Mouse (Mus musculus): Measurements from ENCODE around the gene Pkd1l3. TPM values are rescaled to one million over a fixed set of nuclear protein-coding genes. Genes with fewer than 3 reads are reported as not detected.

The Pkd1l3 gene
- 0.13 and 0.37 TPM in 2 replicates for polyA plus RNA-seq (2014; fragmentation: Nextera tagmentation; extraction: Ambion mirVana)

GRCm38 (mm10) chr8:109614243-109615210, at the start of gene Pkd1l3:
Pkd1l3 (plus strand) TSS chr8:109614517.
- Histone ChIP-seq H3K4me2 (ENCODE audit: low read length) (peak within 1 kb of the TSS; percentile 18; the same call in 1 of the 2 replicates), H3K27me3 (replicated peaks; ENCODE audit: control insufficient read depth, insufficient read depth, low read length) (no peaks in the 10 kb centered on the region), H3K9ac (ENCODE audit: low read length) (no peak within 1 kb of the TSS), H3K27ac (ENCODE audit: low read depth) (no peak within 1 kb of the TSS), H3K4me3 (ENCODE audit: low read depth, low read length) (no peak within 1 kb of the TSS), H3K36me3 (ENCODE audit: control insufficient read depth, insufficient read depth, low read length) (no peaks in the 10 kb centered on the region), H3K9me3 (ENCODE audit: control insufficient read depth, low read length) (no peaks in the 10 kb centered on the region), H3K4me1 (replicated peaks; ENCODE audit: control insufficient read depth, insufficient read depth, low read length) (no peaks in the 10 kb centered on the region)
- WGBS, result 62% methylated on average over 27 of the region's 27 CpGs
- ATAC-seq (replicated peaks; ENCODE audit: low FRiP score, low TSS enrichment, low read depth) (no peak), DNase-seq (ENCODE audit: low spot score) (no peak)

- ATAC-seq (replicated peaks; ENCODE audit: low FRiP score, low TSS enrichment, low read depth) (no peak), DNase-seq (ENCODE audit: low spot score) (no peak)
- Histone ChIP-seq H3K9ac (ENCODE audit: low read length) (peak overlapping the region; percentile 97), H3K27ac (ENCODE audit: low read depth) (peak overlapping the region; percentile 92), H3K4me2 (ENCODE audit: low read length) (peak overlapping the region; percentile 99), H3K4me3 (ENCODE audit: low read depth, low read length) (peak overlapping the region; percentile 100), H3K4me1 (replicated peaks; ENCODE audit: control insufficient read depth, insufficient read depth, low read length) (peaks cover 8% of the 10 kb centered on the region), H3K27me3 (replicated peaks; ENCODE audit: control insufficient read depth, insufficient read depth, low read length) (no peaks in the 10 kb centered on the region), H3K9me3 (ENCODE audit: control insufficient read depth, low read length) (no peaks in the 10 kb centered on the region), H3K36me3 (ENCODE audit: control insufficient read depth, insufficient read depth, low read length) (peaks cover 33% of the 10 kb centered on the region)
- 5% methylated on average over 10 of the region's 10 CpGs for WGBS
Observed at GRCm38 (mm10) chr8:109564766-109565165, 49.6 kb upstream of the Pkd1l3 start.

GRCm38 (mm10) chr8:109565498-109566333, 48.6 kb upstream of the Pkd1l3 start, which contains the start of the genes Dhx38 and Txnl4b:
Dhx38 (minus strand) TSS chr8:109565861.
Txnl4b (plus strand) TSS chr8:109565892.
- Histone ChIP-seq H3K9me3 (ENCODE audit: control insufficient read depth, low read length) (no peaks in the 10 kb centered on the region), H3K4me3 (ENCODE audit: low read depth, low read length) (peak within 1 kb of the TSS; percentile 100), H3K36me3 (ENCODE audit: control insufficient read depth, insufficient read depth, low read length) (peaks cover 32% of the 10 kb centered on the region), H3K27ac (ENCODE audit: low read depth) (peak within 1 kb of the TSS; percentile 92), H3K4me1 (replicated peaks; ENCODE audit: control insufficient read depth, insufficient read depth, low read length) (peaks cover 8% of the 10 kb centered on the region), H3K27me3 (replicated peaks; ENCODE audit: control insufficient read depth, insufficient read depth, low read length) (no peaks in the 10 kb centered on the region), H3K9ac (ENCODE audit: low read length) (peak within 1 kb of the TSS; percentile 97), H3K4me2 (ENCODE audit: low read length) (peak within 1 kb of the TSS; percentile 99)
- DNase-seq (ENCODE audit: low spot score) (peak; percentile 96), ATAC-seq (replicated peaks; ENCODE audit: low FRiP score, low TSS enrichment, low read depth) (peak; percentile 99)
- under 1% methylated on average over 52 of the region's 52 CpGs for WGBS

- Histone ChIP-seq H3K36me3 (ENCODE audit: control insufficient read depth, insufficient read depth, low read length) (peaks cover 14% of the 10 kb centered on the region; the same call in 1 of the 2 replicates), H3K9me3 (ENCODE audit: control insufficient read depth, low read length) (no peaks in the 10 kb centered on the region), H3K27ac (ENCODE audit: low read depth) (no peak overlapping the region), H3K9ac (ENCODE audit: low read length) (no peak overlapping the region), H3K4me2 (ENCODE audit: low read length) (no peak overlapping the region), H3K4me3 (ENCODE audit: low read depth, low read length) (no peak overlapping the region), H3K4me1 (replicated peaks; ENCODE audit: control insufficient read depth, insufficient read depth, low read length) (no peaks in the 10 kb centered on the region), H3K27me3 (replicated peaks; ENCODE audit: control insufficient read depth, insufficient read depth, low read length) (no peaks in the 10 kb centered on the region)
- ATAC-seq (replicated peaks; ENCODE audit: low FRiP score, low TSS enrichment, low read depth) (no peak), DNase-seq (ENCODE audit: low spot score) (no peak)
- 90% methylated on average over 12 of the region's 12 CpGs for WGBS
Observed at GRCm38 (mm10) chr8:109571139-109571538, 43.2 kb upstream of the Pkd1l3 start.

- Histone ChIP-seq H3K4me1 (replicated peaks; ENCODE audit: control insufficient read depth, insufficient read depth, low read length) (no peaks in the 10 kb centered on the region), H3K27ac (ENCODE audit: low read depth) (no peak overlapping the region), H3K4me3 (ENCODE audit: low read depth, low read length) (no peak overlapping the region), H3K9ac (ENCODE audit: low read length) (no peak overlapping the region), H3K36me3 (ENCODE audit: control insufficient read depth, insufficient read depth, low read length) (no peaks in the 10 kb centered on the region), H3K9me3 (ENCODE audit: control insufficient read depth, low read length) (no peaks in the 10 kb centered on the region), H3K4me2 (ENCODE audit: low read length) (no peak overlapping the region), H3K27me3 (replicated peaks; ENCODE audit: control insufficient read depth, insufficient read depth, low read length) (no peaks in the 10 kb centered on the region)
- ATAC-seq (replicated peaks; ENCODE audit: low FRiP score, low TSS enrichment, low read depth), result no peak
- no peak for DNase-seq (ENCODE audit: low spot score)
- WGBS, result 62% methylated on average over 4 of the region's 4 CpGs
Observed at GRCm38 (mm10) chr8:109576311-109576710, 38.0 kb upstream of the Pkd1l3 start.

- H3K27me3 ChIP-seq (replicated peaks; ENCODE audit: control insufficient read depth, insufficient read depth, low read length), result no peaks in the 10 kb centered on the region
- 69% methylated on average over 8 of the region's 8 CpGs for WGBS
- no peak within 1 kb of the TSS for H3K27ac ChIP-seq (ENCODE audit: low read depth)
- no peak within 1 kb of the TSS for H3K9ac ChIP-seq (ENCODE audit: low read length)
- no peaks in the 10 kb centered on the region for H3K4me1 ChIP-seq (replicated peaks; ENCODE audit: control insufficient read depth, insufficient read depth, low read length)
- no peak for ATAC-seq (replicated peaks; ENCODE audit: low FRiP score, low TSS enrichment, low read depth)
- no peak within 1 kb of the TSS for H3K4me3 ChIP-seq (ENCODE audit: low read depth, low read length)
- DNase-seq (ENCODE audit: low spot score), result no peak
- no peaks in the 10 kb centered on the region for H3K36me3 ChIP-seq (ENCODE audit: control insufficient read depth, insufficient read depth, low read length)
- H3K9me3 ChIP-seq (ENCODE audit: control insufficient read depth, low read length), result no peaks in the 10 kb centered on the region
- no peak within 1 kb of the TSS for H3K4me2 ChIP-seq (ENCODE audit: low read length)
Observed at GRCm38 (mm10) chr8:109578900-109579301, 35.4 kb upstream of the Pkd1l3 start, which contains the start of gene Hp. Hp (minus strand) TSS chr8:109579172.

GRCm38 (mm10) chr8:109584293-109584692, 30.0 kb upstream of the Pkd1l3 start:
- DNase-seq (ENCODE audit: low spot score), result no peak
- Histone ChIP-seq H3K9me3 (ENCODE audit: control insufficient read depth, low read length) (no peaks in the 10 kb centered on the region), H3K4me1 (replicated peaks; ENCODE audit: control insufficient read depth, insufficient read depth, low read length) (no peaks in the 10 kb centered on the region), H3K27me3 (replicated peaks; ENCODE audit: control insufficient read depth, insufficient read depth, low read length) (no peaks in the 10 kb centered on the region), H3K27ac (ENCODE audit: low read depth) (no peak overlapping the region), H3K4me2 (ENCODE audit: low read length) (no peak overlapping the region), H3K4me3 (ENCODE audit: low read depth, low read length) (no peak overlapping the region), H3K36me3 (ENCODE audit: control insufficient read depth, insufficient read depth, low read length) (no peaks in the 10 kb centered on the region), H3K9ac (ENCODE audit: low read length) (no peak overlapping the region)
- WGBS, result 76% methylated on average over 4 of the region's 4 CpGs
- no peak for ATAC-seq (replicated peaks; ENCODE audit: low FRiP score, low TSS enrichment, low read depth)

GRCm38 (mm10) chr8:109584830-109585229, 29.5 kb upstream of the Pkd1l3 start:
- Histone ChIP-seq H3K27me3 (replicated peaks; ENCODE audit: control insufficient read depth, insufficient read depth, low read length) (no peaks in the 10 kb centered on the region), H3K27ac (ENCODE audit: low read depth) (no peak overlapping the region), H3K4me1 (replicated peaks; ENCODE audit: control insufficient read depth, insufficient read depth, low read length) (no peaks in the 10 kb centered on the region), H3K4me3 (ENCODE audit: low read depth, low read length) (no peak overlapping the region), H3K4me2 (ENCODE audit: low read length) (no peak overlapping the region), H3K36me3 (ENCODE audit: control insufficient read depth, insufficient read depth, low read length) (no peaks in the 10 kb centered on the region), H3K9me3 (ENCODE audit: control insufficient read depth, low read length) (no peaks in the 10 kb centered on the region), H3K9ac (ENCODE audit: low read length) (no peak overlapping the region)
- DNase-seq (ENCODE audit: low spot score) (no peak), ATAC-seq (replicated peaks; ENCODE audit: low FRiP score, low TSS enrichment, low read depth) (no peak)
- 73% methylated on average over 3 of the region's 3 CpGs for WGBS
